Mouse (Mus musculus) liver, embryonic 14.5 days (tissue): ENCODE measurements around the gene Lzts2.

Source experiments
- CTCF ChIP-seq: IDR thresholded peaks from 2 replicates; pipeline ENCODE4 v1.5.1; 2016; ENCODE audit warnings: antibody characterized with exemption, low read depth, control low read depth
- EP300 ChIP-seq: IDR thresholded peaks from 2 replicates; pipeline ENCODE4 v1.6.1; 2016; ENCODE audit warnings: antibody characterized with exemption, low read depth

DNA sequence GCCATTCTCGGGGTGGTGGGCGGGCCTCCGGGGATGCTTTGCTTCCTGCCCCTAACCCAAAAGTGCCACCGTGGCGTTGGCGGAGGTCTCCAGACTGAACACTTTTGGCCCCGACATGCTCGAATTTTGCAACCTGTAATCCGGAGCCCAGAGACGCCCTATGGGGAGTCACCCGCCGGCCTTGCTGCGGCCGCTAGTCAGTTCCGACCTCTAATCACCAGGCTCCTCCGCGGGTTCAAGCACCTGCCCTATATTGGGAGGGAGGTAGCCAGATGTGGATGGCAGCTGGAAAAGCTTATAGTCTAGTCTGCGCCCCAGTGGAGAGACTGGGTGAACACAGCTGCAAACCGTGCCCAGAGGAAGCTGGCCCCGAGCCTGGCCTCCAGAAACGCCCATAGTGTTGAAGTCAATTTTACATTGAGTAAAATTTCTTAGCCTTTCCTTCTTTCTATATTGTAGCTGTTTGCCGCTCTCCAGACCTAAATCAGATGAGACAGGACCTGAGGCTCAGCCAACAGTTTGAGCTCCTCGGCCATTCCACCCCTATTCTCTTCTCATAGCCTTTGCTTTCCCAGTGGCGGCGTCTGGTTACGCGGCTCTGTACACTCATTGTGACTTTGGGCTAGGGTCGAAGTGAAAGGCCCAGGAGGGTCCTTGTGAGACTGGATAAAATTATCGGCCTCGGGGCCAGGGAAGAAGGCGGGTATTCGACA lies 61.3 kb downstream of the Lzts2 start:
- TF ChIP-seq CTCF (no peak; the same call in 1 of the 2 replicates), EP300 (no peak)
